Mouse (Mus musculus): ENCODE data around the gene Hcls1. TPM values are rescaled to one million over a fixed set of nuclear protein-coding genes. Genes with fewer than 3 reads are reported as not detected.
A peak's percentile ranks its signal among the peaks of the same experiment; 100 is the strongest.

Gene Hcls1
- polyA plus RNA-seq, 1 experiment from 2014 or later: 2.4 TPM

DNA sequence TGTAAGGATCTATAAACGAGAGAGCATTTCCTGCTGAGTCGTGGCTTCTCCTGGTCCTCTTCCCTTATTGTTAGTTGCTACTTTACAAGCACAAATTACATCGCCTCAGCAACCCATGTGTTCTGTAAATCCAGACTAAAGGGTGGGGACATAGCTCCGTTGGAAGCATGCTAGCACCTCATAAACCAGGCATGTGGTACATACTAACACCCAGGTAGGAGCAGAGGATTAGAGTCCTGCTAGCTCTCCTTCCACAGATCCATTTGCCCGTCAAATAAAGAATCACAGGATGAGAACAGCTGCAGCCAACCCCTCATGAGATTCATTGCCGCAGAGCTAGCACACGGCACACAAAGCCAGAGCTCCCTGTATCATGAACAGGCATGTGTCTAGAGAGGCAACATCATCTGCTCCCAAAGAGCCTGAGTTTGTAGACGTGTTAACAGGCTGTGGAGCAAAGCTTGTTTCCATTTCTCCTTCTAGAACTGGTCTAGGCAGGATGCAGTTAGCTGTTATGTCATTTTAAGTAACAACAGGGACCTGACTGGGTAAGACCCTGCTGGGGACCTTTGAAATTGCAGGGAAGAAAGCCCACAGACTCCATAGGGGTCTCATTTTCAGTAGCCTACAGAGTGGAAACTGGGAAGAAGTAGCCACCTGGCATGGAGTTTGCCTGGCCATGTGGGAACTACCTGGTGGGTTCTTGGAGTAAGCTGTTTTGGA is 15.0 kb downstream of the Hcls1 start:
- no peak for ATAC-seq
- no peak overlapping the region for H3K4me2 ChIP-seq (ENCODE audit: low read length)
- H3K4me3 ChIP-seq (ENCODE audit: low read length): no peak overlapping the region
- H3K27me3 ChIP-seq (replicated peaks; ENCODE audit: control insufficient read depth, insufficient read depth, low read length): no peaks in the 10 kb centered on the region
- H3K36me3 ChIP-seq (ENCODE audit: control insufficient read depth, insufficient read depth, low read length): no peaks in the 10 kb centered on the region
- WGBS: 60% methylated on average over 8 of the region's 8 CpGs
- no peaks in the 10 kb centered on the region for H3K4me1 ChIP-seq (ENCODE audit: control insufficient read depth, insufficient read depth, low read depth, low read length)
- no peaks in the 10 kb centered on the region for H3K9me3 ChIP-seq (ENCODE audit: control insufficient read depth, low read length)
- no peak overlapping the region for H3K27ac ChIP-seq (ENCODE audit: low read depth, low read length)
- no peak overlapping the region for H3K9ac ChIP-seq (ENCODE audit: low read depth, low read length)

DNA sequence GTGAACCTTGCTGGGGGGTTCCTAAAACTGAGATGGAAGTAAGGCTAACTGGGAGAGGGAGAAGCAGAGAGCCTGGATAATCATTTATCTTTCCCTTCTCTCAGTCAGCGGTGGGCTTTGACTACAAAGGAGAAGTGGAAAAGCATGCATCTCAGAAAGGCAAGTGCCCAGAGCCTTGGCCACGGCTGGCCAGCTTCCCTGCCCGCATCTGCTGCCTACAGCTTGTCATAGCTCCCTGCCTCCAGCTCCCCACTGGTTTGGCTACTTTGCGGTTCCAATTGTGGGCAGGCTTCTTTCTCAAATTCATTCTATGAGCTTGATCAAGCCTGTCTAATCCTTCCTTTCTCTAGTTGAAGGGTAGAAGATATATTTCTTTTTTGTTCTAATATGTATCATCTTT is 16.2 kb downstream of the Hcls1 start:
- peak; percentile 68; the same call in 1 of the 2 replicates for ATAC-seq
- 10% methylated on average over 4 of the region's 4 CpGs for WGBS

DNA sequence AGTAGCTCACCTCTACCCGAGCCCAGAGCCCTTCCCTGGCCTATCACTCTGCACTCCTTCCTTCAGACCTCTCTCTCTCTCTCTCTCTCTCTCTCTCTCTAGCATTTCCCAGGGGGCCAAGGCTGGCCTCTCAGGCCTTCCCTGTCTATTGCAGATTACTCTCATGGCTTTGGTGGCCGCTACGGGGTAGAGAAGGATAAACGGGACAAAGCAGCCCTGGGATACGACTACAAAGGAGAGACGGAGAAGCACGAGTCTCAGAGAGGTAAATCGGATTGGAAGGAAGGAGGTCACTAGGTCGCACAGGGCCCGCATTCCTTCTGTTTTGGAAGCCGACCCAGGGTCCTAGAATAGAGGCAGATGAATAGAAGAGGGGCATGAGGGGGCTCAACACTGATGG is 20.3 kb downstream of the Hcls1 start:
- Histone ChIP-seq H3K27ac (ENCODE audit: low read depth, low read length) (no peak overlapping the region), H3K9ac (ENCODE audit: low read depth, low read length) (no peak overlapping the region), H3K4me3 (ENCODE audit: low read length) (no peak overlapping the region), H3K36me3 (ENCODE audit: control insufficient read depth, insufficient read depth, low read length) (no peaks in the 10 kb centered on the region), H3K4me2 (ENCODE audit: low read length) (no peak overlapping the region), H3K4me1 (ENCODE audit: control insufficient read depth, insufficient read depth, low read depth, low read length) (no peaks in the 10 kb centered on the region), H3K27me3 (replicated peaks; ENCODE audit: control insufficient read depth, insufficient read depth, low read length) (no peaks in the 10 kb centered on the region), H3K9me3 (ENCODE audit: control insufficient read depth, low read length) (no peaks in the 10 kb centered on the region)
- 48% methylated on average over 11 of the region's 11 CpGs for WGBS
- ATAC-seq: no peak

More for the DNA sequence above, 16.2 kb downstream of the Hcls1 start:
- Histone ChIP-seq H3K36me3 (ENCODE audit: control insufficient read depth, insufficient read depth, low read length) (no peaks in the 10 kb centered on the region), H3K9ac (ENCODE audit: low read depth, low read length) (no peak overlapping the region), H3K4me2 (ENCODE audit: low read length) (no peak overlapping the region), H3K27ac (ENCODE audit: low read depth, low read length) (no peak overlapping the region), H3K27me3 (replicated peaks; ENCODE audit: control insufficient read depth, insufficient read depth, low read length) (no peaks in the 10 kb centered on the region), H3K4me3 (ENCODE audit: low read length) (no peak overlapping the region), H3K4me1 (ENCODE audit: control insufficient read depth, insufficient read depth, low read depth, low read length) (no peaks in the 10 kb centered on the region), H3K9me3 (ENCODE audit: control insufficient read depth, low read length) (no peaks in the 10 kb centered on the region)

DNA sequence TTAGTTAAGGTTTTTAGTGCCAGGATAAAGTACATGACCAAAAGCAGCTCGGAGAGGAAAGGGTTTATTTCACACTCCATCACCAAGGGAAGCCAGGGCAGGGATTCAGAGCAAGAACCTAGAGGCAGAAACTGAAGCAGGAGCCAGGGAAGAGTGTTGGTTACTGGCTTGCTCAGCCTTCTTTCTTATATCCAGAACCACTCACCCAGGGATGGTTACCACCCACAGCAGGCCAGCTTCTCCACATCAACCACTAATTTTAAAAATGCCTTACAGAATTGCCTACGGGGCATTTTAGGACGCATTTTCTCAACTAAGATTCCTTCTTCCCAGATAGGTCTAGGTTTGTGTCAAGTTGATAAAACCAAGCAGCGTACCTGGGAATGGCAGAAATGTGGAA is 28.6 kb downstream of the Hcls1 start:
- H3K4me2 ChIP-seq (ENCODE audit: low read length): no peak overlapping the region
- H3K27me3 ChIP-seq (replicated peaks; ENCODE audit: control insufficient read depth, insufficient read depth, low read length): no peaks in the 10 kb centered on the region
- no peak for ATAC-seq
- no peak overlapping the region for H3K4me3 ChIP-seq (ENCODE audit: low read length)
- no peaks in the 10 kb centered on the region for H3K9me3 ChIP-seq (ENCODE audit: control insufficient read depth, low read length)
- 89% methylated on average over 4 of the region's 4 CpGs for WGBS
- H3K27ac ChIP-seq (ENCODE audit: low read depth, low read length): no peak overlapping the region
- H3K4me1 ChIP-seq (ENCODE audit: control insufficient read depth, insufficient read depth, low read depth, low read length): no peaks in the 10 kb centered on the region
- no peak overlapping the region for H3K9ac ChIP-seq (ENCODE audit: low read depth, low read length)
- H3K36me3 ChIP-seq (ENCODE audit: control insufficient read depth, insufficient read depth, low read length): no peaks in the 10 kb centered on the region

DNA sequence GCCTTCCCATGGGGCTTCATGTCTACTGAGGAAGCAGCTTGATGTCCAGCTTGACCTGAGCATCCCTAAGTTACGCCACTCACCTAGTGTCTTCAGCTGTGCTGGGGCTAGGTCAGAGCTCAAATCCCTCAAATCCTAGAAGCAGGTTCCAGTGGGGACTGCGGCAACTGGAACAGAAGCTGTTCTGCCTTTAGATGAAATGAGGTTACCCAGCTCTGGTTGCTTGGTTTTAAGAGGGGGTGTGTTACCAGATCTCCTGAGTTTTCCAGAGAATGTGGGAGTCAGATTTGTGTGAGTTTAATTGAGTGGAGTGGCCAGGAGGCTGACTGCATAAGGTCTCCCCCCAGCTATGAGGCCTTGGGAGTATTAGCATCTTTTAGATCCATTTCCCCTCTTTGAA is 44.3 kb downstream of the Hcls1 start:
- H3K36me3 ChIP-seq (ENCODE audit: control insufficient read depth, insufficient read depth, low read length): no peaks in the 10 kb centered on the region
- no peaks in the 10 kb centered on the region for H3K4me1 ChIP-seq (ENCODE audit: control insufficient read depth, insufficient read depth, low read depth, low read length)
- no peak overlapping the region for H3K4me2 ChIP-seq (ENCODE audit: low read length)
- H3K27me3 ChIP-seq (replicated peaks; ENCODE audit: control insufficient read depth, insufficient read depth, low read length): no peaks in the 10 kb centered on the region
- ATAC-seq: no peak
- H3K4me3 ChIP-seq (ENCODE audit: low read length): no peak overlapping the region
- 92% methylated on average over 2 of the region's 2 CpGs for WGBS
- no peaks in the 10 kb centered on the region; the same call in 1 of the 2 replicates for H3K9me3 ChIP-seq (ENCODE audit: control insufficient read depth, low read length)
- no peak overlapping the region for H3K27ac ChIP-seq (ENCODE audit: low read depth, low read length)
- H3K9ac ChIP-seq (ENCODE audit: low read depth, low read length): no peak overlapping the region

DNA sequence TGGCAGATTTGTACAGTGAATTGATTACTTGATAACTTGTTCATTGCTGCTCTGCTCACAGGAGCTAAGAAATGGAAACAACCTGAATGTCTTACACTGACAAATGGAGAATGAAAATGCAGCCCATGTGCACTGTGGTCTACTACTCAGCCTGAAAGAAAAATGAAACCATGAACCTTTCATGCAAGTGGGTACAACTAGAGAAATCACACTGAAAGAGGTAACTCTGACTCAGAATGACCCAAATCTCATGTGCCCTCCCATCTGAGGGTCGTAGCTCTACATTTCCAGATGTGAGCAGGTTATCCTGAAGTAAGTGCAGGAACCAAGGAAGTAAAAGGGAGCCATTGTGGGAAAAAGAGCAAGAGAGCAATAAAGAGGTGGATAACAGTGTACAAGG is 49.0 kb downstream of the Hcls1 start:
- H3K9me3 ChIP-seq (ENCODE audit: control insufficient read depth, low read length): no peaks in the 10 kb centered on the region; the same call in 1 of the 2 replicates
- ATAC-seq: no peak
- H3K27me3 ChIP-seq (replicated peaks; ENCODE audit: control insufficient read depth, insufficient read depth, low read length): no peaks in the 10 kb centered on the region
- no peak overlapping the region for H3K4me2 ChIP-seq (ENCODE audit: low read length)
- H3K27ac ChIP-seq (ENCODE audit: low read depth, low read length): no peak overlapping the region
- no peak overlapping the region for H3K4me3 ChIP-seq (ENCODE audit: low read length)
- no peaks in the 10 kb centered on the region for H3K36me3 ChIP-seq (ENCODE audit: control insufficient read depth, insufficient read depth, low read length)
- no peaks in the 10 kb centered on the region for H3K4me1 ChIP-seq (ENCODE audit: control insufficient read depth, insufficient read depth, low read depth, low read length)
- no peak overlapping the region for H3K9ac ChIP-seq (ENCODE audit: low read depth, low read length)
- WGBS: 87% methylated on average over 1 of the region's 1 CpGs

DNA sequence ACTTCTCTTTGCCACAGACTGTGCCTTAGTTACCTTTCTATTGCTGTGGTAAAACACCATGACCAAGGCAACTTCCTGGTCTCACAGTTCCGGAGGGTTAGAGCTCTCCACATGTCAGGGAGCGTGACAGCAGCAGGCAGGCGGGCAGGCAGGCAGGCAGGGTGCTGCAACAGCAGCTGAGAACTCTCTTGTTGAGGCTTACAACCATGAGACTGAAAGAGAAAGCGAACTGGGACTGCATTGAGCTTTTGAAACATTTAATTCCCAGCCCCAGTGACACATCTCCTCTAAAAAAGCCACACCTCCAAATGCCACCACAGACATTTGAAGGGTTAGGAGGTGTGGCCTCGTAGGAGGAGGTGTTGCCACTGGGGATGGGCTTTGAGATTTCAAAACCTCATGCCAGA is 50.9 kb downstream of the Hcls1 start:
- ATAC-seq: no peak
- H3K27ac ChIP-seq (ENCODE audit: low read depth, low read length): no peak overlapping the region
- H3K9ac ChIP-seq (ENCODE audit: low read depth, low read length): no peak overlapping the region
- H3K27me3 ChIP-seq (replicated peaks; ENCODE audit: control insufficient read depth, insufficient read depth, low read length): no peaks in the 10 kb centered on the region
- H3K4me1 ChIP-seq (ENCODE audit: control insufficient read depth, insufficient read depth, low read depth, low read length): no peaks in the 10 kb centered on the region
- H3K9me3 ChIP-seq (ENCODE audit: control insufficient read depth, low read length): no peaks in the 10 kb centered on the region; the same call in 1 of the 2 replicates
- WGBS: 69% methylated on average over 5 of the region's 5 CpGs
- no peak overlapping the region for H3K4me3 ChIP-seq (ENCODE audit: low read length)
- no peak overlapping the region for H3K4me2 ChIP-seq (ENCODE audit: low read length)
- no peaks in the 10 kb centered on the region for H3K36me3 ChIP-seq (ENCODE audit: control insufficient read depth, insufficient read depth, low read length)

DNA sequence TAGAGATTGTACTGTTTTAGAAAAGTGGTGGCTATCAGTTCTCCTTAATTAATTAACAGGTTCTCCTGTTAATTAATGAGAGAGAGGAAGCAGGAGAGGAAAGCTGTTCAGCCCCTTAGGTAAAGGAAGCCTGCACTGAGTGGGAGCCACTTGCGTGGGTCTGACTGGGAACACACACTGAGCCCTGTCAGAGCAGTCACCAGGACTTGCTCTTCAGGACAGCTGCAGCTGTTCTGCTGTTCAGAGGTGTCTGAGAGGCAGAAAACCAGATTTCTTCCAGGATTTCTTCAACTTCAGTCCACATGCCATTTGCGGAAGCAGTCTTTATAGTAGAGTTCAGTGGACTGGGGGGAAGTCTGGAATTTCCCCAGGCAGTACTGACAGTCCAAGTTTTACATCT is 52.6 kb downstream of the Hcls1 start:
- Histone ChIP-seq H3K36me3 (ENCODE audit: control insufficient read depth, insufficient read depth, low read length) (no peaks in the 10 kb centered on the region), H3K4me3 (ENCODE audit: low read length) (no peak overlapping the region), H3K4me1 (ENCODE audit: control insufficient read depth, insufficient read depth, low read depth, low read length) (no peaks in the 10 kb centered on the region), H3K27ac (ENCODE audit: low read depth, low read length) (no peak overlapping the region), H3K4me2 (ENCODE audit: low read length) (no peak overlapping the region), H3K9ac (ENCODE audit: low read depth, low read length) (no peak overlapping the region), H3K9me3 (ENCODE audit: control insufficient read depth, low read length) (no peaks in the 10 kb centered on the region), H3K27me3 (replicated peaks; ENCODE audit: control insufficient read depth, insufficient read depth, low read length) (no peaks in the 10 kb centered on the region)
- WGBS: 68% methylated on average over 2 of the region's 2 CpGs
- no peak for ATAC-seq

DNA sequence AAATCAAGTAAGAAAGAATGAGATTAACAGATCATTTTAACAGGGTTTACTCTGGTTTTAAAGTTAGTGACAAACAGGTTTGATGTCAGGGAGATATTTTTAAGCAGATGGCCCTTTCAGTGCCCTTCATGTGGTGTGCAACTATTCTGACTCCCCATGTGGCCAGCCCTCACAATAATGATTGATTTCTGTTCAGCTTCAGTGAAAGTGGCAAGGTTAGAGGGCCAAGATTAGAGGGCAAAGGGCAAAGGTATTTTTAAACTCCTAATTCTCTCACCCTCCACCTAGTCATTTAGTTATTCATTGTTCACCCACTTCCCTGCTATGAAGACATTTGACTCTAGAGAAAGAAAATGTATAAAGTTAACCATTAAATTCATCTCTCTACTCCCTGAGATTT is 53.3 kb downstream of the Hcls1 start:
- no peak overlapping the region for H3K27ac ChIP-seq (ENCODE audit: low read depth, low read length)
- H3K4me2 ChIP-seq (ENCODE audit: low read length): no peak overlapping the region
- H3K4me3 ChIP-seq (ENCODE audit: low read length): no peak overlapping the region
- no peaks in the 10 kb centered on the region for H3K9me3 ChIP-seq (ENCODE audit: control insufficient read depth, low read length)
- no peaks in the 10 kb centered on the region for H3K36me3 ChIP-seq (ENCODE audit: control insufficient read depth, insufficient read depth, low read length)
- H3K4me1 ChIP-seq (ENCODE audit: control insufficient read depth, insufficient read depth, low read depth, low read length): no peaks in the 10 kb centered on the region
- no peak for ATAC-seq
- no peaks in the 10 kb centered on the region for H3K27me3 ChIP-seq (replicated peaks; ENCODE audit: control insufficient read depth, insufficient read depth, low read length)
- no peak overlapping the region for H3K9ac ChIP-seq (ENCODE audit: low read depth, low read length)

Data from hindbrain, embryonic 16.5 days (tissue).